Mouse (Mus musculus): ENCODE data around the gene Ripply3. TPM values are rescaled to one million over a fixed set of nuclear protein-coding genes. Genes with fewer than 3 reads are reported as not detected.
"Not testable (repeated sequence)": the region's sequence is repeated elsewhere in the genome, so short reads cannot be mapped to it uniquely, and the experiment has no call there.

Ripply3 gene
- total RNA-seq, 2 experiments from 2014 or later: not detected

DNA sequence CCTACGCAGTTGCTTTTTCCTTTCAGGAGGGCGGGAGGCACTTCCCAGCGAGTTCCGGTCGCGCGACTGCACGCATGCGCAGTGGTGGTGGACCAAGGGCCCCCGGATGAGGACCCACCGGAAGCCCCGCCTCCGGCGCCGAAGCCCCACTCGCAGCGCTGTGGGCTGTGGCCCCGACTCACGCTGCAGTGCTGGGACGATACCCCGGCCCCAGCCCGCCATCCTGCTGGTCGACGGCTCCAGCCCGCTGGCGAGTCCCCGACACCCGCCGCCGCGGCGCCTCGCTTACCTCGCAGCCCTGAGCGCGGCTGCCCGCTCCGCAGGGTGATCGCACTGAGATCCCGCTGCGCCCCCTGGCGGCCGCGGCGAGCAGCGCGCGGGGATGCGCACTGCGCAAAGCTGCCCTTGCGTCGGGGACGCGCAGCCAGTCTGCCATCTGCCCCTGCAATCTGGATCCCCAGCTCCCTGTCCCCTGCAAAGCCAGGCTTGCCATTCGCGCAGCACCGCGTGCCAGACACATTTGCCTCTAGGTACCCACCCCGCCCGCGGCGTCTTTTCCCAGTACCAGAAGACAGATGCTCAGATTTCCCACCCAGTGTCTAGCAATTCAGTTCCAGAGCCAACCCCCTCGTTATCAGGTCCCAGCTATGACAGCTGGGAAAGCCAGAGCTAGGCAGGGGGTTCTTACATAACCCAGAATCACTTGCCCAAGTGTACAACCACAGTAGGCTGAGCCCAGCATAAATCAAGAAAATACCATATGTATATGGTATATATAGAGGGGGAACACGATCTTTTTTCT, 14.8 kb upstream of the Ripply3 start, which contains the start of gene Hlcs:
Gene Hlcs (minus strand): TSS at position 343 of the 802 bp plus-strand sequence.
- peak; percentile 93 for ATAC-seq (replicated peaks; ENCODE audit: low FRiP score, poor library complexity, severe bottlenecking)

DNA sequence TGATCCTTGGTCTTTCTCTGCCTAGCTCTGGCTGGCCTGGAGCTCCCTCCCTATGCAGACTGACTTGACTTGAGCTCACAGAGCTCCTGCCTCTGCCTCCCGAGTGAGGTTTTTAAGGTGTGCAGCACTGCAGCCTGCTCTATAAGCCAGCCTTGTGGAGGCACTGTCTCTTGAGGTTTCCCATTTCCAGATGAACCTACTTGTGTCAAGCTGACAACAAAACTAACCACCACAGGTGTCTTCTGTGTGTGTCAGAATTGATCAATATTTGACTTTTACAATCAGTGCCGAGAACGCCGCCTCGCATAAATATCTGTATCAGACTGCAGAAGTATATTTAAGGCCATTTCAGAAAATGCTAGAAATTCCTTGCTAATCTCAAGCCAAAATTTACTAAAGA, 13.6 kb upstream of the Ripply3 start:
- ATAC-seq (replicated peaks; ENCODE audit: low FRiP score, poor library complexity, severe bottlenecking): no peak

DNA sequence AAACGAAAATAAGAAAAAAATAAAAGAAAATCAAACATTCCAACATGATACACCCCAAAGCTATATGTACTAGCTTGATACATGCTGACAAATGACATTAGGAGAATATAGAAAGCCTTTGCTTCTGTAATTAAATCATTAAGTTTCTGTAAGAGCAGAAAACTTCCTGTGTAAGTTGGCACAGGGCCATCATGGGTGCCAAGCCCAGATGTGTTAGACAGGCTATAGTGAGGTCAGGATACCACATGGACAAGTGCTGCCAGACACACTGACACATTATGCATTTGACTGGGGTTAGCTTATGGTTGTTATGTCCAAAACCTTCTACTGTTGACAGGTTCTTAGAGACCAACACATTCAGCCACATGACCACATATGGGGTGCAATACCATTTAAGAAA, 13.0 kb upstream of the Ripply3 start:
- ATAC-seq (replicated peaks; ENCODE audit: low FRiP score, poor library complexity, severe bottlenecking): no peak

DNA sequence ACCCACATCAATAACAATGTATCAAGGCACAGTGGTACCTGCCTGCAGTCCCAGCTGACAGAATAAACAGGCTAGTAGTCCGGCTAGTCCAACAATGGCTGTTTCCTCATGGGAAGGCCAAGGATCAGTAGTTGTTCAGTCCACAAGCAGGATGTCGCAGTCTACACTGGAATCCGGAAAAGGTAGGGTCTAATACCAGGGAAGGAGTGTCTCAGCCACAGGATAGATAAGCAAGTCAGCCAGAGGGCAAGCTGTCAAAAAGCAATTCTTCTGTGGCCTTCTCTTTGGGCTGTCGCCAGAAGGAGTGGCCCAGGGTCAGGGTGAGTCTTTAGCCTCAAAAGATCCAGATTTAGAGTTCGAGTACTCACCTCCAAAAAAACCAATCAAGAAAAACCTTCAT, 10.5 kb upstream of the Ripply3 start:
- no peak for ATAC-seq (replicated peaks; ENCODE audit: low FRiP score, poor library complexity, severe bottlenecking)

DNA sequence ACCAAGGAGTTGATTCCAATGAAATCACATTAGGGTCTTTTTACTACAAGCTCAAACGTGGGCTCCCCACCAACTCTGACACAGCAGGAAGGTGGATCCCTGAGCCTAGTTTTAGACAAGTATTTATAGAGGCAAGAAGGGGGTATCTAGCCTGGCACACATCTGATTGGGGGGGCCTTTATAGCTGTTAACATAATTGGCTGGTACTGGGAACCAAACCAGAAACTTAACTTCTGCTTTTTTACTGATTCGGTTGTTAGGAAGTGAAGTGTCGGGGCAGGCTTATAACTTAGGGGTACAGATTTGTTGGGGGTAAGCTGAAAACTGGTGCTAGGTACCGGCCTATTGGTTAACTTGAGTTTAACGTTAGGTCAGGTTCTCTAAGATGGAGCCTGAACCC, 8.0 kb upstream of the Ripply3 start:
- no peak for ATAC-seq (replicated peaks; ENCODE audit: low FRiP score, poor library complexity, severe bottlenecking)

DNA sequence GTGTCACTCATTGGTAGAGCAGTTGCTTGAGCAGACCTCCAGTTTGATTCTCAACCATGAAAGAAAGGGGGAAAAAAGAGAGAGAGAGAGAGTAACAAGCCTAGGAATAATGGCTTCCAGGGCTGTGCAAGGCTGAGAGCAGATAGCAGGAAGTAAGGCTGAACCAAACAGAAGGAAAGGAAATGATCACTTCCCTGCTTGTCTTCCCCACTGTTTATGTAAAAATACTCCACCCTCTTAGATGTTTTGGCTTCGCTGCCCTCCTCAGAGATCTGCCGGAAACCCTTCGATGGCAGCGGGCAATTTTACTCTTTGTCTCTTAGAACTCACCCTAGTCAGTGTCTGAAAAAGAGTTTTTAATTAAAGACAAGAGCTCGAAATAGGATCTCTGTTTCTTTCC, 4.5 kb upstream of the Ripply3 start:
- no peak for ATAC-seq (replicated peaks; ENCODE audit: low FRiP score, poor library complexity, severe bottlenecking)

DNA sequence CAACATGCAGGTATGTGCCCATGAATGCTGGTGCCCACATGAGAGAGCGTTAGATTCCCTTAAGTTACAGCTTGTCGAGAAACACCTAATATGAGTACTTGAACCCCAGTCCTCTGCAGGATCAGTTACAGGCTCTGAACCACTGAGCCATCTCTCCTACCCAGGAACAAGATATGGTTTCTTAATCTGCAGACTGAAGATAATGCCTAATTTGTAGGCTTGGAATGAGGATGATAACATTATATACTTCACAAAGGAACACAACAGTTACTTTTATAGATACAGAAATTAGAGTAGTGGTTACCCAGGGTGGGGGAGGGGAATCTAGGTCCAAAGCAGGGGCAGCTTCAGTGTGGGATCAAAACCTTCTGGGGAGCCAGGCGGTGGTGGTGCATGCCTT, 2.2 kb upstream of the Ripply3 start:
- no peak for ATAC-seq (replicated peaks; ENCODE audit: low FRiP score, poor library complexity, severe bottlenecking)

DNA sequence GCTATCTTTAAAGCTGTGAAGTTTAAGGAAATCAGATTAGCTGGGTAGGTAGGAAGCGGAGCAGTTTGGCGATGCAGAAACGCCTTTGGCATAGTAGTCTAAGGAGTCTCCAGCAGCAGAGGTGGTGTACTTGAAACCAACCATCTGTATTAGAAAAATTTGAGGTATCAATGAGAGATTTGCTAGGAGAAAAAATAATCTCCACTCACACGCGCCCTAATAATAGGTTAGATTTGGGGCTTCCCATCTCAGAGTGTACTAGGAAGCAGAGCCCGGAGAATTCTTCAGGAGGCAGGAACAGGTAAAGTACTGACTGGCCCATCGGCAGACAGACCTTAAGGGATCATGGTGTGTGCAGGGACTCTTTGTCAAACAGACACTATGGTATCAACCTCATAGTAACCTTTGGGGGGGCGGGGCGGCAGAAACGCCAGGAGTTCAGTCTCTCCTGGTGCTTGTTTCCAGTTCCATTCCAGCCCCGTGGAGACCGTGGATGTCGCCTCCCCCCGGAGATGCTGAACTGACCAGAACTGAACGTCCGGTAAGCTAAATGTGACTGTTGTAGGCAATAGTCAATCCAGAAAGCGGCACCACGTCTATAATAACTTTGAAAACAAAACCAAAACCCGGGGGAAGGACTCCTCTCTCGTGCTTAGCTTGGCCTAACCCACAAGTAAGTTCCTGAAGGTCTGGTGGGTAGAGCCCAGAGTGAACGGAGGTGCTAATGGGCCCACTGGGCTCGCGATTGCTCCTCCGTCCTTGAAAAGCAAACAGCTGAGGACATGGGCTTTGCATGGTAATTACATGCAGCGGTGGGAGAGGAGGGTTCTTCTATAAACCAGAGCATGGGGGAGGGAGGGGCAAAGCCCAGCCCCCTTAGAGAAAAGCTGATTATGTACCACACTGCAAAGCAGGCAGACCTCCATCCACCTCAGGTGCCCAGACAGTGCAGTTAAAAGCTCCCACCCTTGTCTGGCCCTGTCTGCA, 954 bp downstream of the Ripply3 start:
- no peak for ATAC-seq (replicated peaks; ENCODE audit: low FRiP score, poor library complexity, severe bottlenecking)

DNA sequence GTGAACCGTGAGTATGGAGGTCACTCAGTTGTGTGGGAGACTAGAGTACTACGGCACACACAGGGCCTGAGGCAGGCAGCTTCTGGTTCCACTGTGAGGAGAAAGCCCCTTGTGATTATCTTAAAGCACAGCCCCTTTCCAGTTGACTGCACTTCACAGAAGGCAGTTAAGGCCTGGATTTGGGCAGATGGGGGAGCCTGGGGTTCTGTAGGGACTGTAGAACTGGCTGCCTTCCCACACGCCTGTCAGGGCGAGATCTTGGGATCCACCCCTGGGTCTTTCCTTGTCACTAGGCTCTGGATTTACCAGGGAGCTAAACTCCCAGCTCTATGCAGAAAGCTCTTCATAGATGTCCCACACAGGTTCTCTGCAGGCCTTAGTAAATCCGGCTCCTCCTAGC, 2.2 kb downstream of the Ripply3 start:
- ATAC-seq (replicated peaks; ENCODE audit: low FRiP score, poor library complexity, severe bottlenecking): no peak

DNA sequence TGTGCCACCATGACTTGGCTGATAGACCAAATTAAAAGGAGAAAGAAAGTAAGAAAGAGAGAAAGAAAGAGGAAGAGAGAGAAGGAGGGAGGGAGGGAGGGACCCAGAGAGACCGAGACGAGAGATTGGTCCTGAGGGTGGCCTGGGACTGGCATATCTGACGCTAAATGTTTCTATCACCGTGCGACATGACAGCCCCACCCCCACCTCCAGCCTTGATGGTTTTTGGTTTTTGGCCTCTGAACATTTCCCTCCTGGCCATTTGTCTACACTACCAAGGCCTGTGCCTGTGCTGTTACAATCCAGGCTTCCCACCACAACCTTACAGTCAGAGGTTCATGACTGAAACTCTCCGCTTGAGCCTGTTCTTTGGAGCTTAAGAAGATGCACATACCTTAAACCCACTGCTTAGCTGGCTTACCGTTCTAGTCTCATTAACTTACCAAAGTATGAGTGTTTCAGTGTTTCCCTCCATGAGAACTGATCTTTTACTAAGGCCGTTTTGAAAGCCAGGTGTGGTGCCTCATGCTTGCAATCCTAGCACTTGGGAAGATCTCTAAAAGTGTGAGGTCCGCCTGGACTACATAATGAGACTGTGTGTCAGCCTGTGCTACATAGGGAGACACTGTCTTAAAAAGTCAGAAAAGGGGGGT, 3.1 kb downstream of the Ripply3 start:
- ATAC-seq (replicated peaks; ENCODE audit: low FRiP score, poor library complexity, severe bottlenecking): 0 out of 2 replicates have a peak, but pooled peaks have one; percentile 8

DNA sequence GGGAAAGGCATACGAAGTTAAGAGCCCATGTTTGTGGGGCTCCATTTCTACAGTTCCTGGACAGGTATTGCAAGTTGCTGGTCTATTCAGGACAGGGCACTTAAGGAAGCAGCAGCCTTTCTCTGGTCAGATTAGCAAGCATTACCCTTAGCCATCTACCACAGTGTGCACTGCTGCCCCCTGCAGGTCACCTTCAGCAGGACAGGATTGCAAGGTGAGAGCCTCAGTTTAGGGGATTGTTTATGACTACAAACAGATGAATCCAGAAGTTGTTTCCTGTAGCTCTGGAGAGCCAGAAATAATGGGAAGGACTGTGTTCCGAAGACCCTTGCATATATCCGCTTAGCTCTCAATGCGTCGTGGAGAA, 3.6 kb downstream of the Ripply3 start:
- ATAC-seq (replicated peaks; ENCODE audit: low FRiP score, poor library complexity, severe bottlenecking): peak; percentile 77; the same call in 1 of the 2 replicates

DNA sequence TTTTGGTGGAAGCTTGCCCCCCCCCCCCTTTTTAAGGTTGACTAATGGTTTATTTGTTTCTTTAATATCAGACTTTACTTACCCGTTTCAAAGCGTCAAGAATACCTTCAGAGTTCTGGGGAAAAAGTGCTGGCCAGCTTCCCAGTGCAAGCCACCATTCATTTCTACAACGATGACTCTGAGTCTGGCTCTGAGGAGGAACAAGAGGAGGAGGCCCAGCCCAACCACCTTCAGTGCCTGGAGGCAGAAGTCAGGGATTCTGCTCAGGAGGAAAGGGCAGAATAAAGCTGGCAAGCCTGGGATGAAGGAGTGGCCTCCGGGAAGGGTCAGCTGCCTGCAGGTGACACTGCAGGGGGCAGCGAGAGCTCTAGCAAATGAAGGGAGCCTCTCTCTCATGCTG, 7.4 kb downstream of the Ripply3 start:
- ATAC-seq (replicated peaks; ENCODE audit: low FRiP score, poor library complexity, severe bottlenecking): no peak

DNA sequence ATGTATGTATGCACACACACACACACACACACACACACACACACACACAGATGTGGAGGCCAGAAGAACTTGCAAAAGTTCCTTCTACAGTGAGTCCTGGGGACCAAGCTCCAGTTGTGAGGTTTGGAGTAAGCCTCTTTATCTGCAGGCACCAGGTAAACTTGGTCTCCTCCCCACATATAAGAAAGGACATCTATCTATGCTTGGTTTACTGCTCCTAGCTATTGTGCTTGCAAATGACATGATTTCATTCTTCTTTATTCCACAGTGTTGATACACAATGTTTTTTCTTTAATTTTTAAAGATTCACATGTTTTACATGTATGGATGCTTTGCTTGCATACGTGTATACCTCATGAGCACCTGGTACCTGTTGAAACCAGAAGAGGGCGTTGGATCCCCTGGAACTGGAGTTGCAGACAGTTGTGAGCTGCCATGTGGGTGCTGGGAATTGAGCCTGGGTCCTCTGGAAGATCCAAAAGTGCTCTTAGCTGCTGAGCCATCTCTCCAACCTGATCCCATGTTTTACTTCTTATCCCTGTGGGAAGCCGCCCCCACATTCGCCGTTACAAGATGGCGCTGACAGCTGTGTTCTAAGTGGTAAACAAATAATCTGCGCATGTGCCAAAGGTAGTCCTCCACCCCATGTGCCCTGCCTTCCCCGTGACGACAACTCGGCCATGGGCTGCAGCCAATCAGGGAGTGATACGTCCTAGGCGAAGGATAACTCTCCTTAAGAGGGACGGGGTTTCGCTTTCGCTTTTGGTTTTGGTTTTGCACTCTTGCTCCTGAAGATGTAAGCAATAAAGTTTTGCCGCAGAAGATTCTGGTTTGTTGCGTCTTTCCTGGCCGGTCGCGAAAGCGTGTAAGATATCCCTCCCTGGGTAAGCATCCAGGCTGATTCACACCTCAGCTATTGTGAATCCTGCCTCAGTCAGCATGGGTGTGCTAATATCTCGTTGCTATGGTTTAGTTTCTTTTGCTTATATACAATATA, 11.2 kb downstream of the Ripply3 start:
- ATAC-seq (replicated peaks; ENCODE audit: low FRiP score, poor library complexity, severe bottlenecking): not testable (repeated sequence)

DNA sequence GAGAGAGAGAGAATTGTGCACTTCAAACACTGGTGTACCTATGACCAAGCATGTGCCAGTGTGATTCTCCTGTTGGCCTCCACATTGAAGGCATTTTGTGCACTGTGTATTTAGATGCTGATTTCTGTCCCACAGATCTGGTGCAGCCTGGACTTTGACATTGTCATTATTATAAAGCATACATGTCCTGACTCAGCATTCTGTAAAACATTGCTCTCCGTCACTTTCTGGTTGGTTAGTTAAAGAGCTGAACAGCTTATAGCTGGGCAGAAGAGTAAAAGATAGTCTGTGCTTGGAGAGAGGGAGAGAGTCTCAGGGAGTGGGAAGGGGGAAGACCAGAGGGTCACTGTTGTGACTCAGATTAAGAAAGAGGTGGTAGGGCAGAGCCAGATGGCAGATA, 17.5 kb downstream of the Ripply3 start:
- ATAC-seq (replicated peaks; ENCODE audit: low FRiP score, poor library complexity, severe bottlenecking): no peak

DNA sequence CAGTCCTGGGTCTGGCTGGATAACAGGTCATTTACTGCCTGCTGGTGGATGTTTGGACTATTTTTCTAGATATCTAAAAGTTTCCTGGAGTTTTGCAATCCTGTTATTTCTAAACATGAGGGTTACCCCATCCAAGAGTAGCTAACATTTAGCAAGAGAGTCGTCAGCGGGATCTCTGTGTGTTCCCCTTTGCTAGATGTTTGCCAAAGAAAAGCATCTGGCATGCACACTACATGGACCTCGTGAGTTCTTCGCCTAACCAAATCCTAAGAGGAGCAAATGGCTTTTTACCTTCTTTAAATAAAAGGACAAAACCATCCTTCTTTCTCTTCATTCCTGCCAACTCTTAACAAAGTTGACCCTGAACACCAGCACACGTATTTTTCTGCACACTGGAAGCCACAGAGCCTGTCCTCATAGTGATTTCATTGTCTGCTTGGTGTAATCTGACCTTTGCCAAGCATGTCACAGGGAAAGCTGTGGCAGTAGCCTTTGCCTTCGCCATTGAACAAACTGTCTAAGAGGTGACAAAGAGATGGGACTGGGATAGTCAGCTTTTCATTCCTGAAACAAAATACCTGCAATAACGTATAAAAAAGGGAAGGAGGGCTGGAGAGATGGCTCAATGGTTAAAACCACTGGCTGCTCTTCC, 19.0 kb downstream of the Ripply3 start:
- no peak for ATAC-seq (replicated peaks; ENCODE audit: low FRiP score, poor library complexity, severe bottlenecking)

DNA sequence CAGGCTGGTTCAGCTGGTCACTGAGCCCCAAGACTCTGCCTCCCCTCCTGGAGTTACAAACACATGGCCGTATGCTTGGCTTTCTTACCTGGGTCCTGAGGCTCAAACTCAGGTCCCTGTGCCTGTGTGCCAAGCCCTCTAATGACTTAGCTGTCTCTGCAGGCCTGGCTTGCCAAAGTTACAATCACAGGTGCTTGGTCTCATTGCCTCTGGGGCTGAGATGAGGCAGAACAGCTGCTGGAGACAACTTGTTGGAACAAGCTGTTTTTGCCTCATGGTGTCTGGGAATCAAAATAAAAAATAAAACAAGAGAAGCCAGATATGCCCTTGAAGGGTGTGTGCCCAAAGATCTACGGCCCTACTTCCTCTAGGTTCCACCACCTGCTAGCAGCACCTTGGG, 20.6 kb downstream of the Ripply3 start:
- no peak for ATAC-seq (replicated peaks; ENCODE audit: low FRiP score, poor library complexity, severe bottlenecking)

DNA sequence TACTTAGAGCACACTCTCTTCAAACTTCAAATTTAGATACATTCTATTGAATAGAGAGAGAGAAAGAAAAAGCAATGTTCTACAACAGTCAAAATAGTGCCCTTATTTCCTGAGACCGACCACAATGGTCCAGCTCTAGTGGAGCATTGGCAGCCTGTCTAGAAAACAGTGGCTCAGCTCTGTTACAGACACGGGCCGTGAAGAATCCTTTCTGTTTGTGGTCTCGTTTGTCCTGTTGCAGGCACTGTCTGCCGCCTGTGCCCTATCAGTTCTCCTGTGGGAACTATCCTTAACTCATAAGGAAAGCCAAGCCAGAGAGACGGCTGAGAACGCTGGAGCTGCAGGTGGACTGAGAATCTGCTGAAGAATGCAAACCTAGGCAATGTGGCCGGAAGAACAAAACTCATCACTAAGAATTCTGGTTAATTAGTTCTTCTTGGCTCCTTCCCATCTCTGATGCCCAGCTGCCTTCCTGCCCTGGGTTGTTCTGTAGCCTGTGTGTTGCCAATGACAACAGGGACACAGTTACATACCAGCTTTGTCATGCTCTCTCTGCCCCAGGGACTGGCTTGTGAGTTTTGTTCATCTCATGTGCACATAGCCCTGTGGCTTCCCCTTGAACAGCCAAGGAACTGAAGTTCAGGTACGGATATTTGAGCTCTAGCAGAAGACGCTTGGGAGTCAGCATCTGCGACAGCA, 21.5 kb downstream of the Ripply3 start:
- no peak for ATAC-seq (replicated peaks; ENCODE audit: low FRiP score, poor library complexity, severe bottlenecking)

DNA sequence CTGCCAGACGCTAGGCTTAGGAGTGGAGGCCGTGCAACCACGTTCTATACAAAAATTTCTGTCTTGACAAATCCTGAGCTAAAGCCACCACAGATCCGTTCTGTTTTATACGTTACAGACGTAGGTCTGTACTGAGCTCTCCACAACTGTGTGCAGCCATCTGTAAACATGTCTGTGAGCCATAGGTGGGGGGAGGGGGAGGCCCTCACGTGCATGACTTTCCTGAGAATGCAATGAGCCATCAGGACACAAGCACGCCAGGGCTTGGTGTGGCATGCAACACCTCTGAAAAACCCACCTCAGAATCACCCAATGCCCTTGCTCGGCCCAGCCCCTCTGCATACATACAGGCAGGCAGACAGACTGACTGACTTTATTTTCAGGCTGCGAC, 22.1 kb downstream of the Ripply3 start:
- ATAC-seq (replicated peaks; ENCODE audit: low FRiP score, poor library complexity, severe bottlenecking): no peak

Data from erythroid progenitor cell, adult 5-6 weeks (primary cell).